Mouse (Mus musculus) left cerebral cortex, adult 9 months (tissue): Measurements from ENCODE around the gene Plcl2.
"Not testable (repeated sequence)": the region's sequence is repeated elsewhere in the genome, so short reads cannot be mapped to it uniquely, and the experiment has no call there.

Source experiments
- DNase-seq, 2 experiments: peaks; one replicate each; pipeline ENCODE4 v3.0.0; 2022; ENCODE audit warnings: low spot score in 2 of 2

Plcl2 gene

GRCm38 (mm10) chr17:50674580-50674979, 165.4 kb downstream of the Plcl2 start:
- DNase-seq, result no peak

GRCm38 (mm10) chr17:50675231-50675630, 166.0 kb downstream of the Plcl2 start:
- no peak for DNase-seq

GRCm38 (mm10) chr17:50677334-50677733, 168.1 kb downstream of the Plcl2 start:
- DNase-seq, result no peak

GRCm38 (mm10) chr17:50677978-50678712, 168.9 kb downstream of the Plcl2 start:
- no peak for DNase-seq

GRCm38 (mm10) chr17:50678748-50679147, 169.5 kb downstream of the Plcl2 start:
- no peak for DNase-seq

GRCm38 (mm10) chr17:50679613-50680534, 170.7 kb downstream of the Plcl2 start:
- DNase-seq, result peak in 1 of 2 experiments; percentile 2

GRCm38 (mm10) chr17:50682696-50683095, 173.5 kb downstream of the Plcl2 start:
- peak in 1 of 2 experiments; percentile 1 for DNase-seq

- peak in 1 of 2 experiments; percentile 2 for DNase-seq
Observed at GRCm38 (mm10) chr17:50684960-50685645, 175.9 kb downstream of the Plcl2 start.

GRCm38 (mm10) chr17:50687670-50688069, 178.5 kb downstream of the Plcl2 start:
- no peak for DNase-seq

- DNase-seq, result no peak
Observed at GRCm38 (mm10) chr17:50688135-50688534, 178.9 kb downstream of the Plcl2 start.

GRCm38 (mm10) chr17:50698410-50698809, 189.2 kb downstream of the Plcl2 start:
- DNase-seq, result not testable (repeated sequence)

GRCm38 (mm10) chr17:50710497-50711222, 201.5 kb downstream of the Plcl2 start:
- DNase-seq, result no peak

- DNase-seq, result no peak
Observed at GRCm38 (mm10) chr17:50717586-50717985, 208.4 kb downstream of the Plcl2 start.

- no peak for DNase-seq
Observed at GRCm38 (mm10) chr17:50724376-50724775, 215.2 kb downstream of the Plcl2 start.

- DNase-seq, result no peak
Observed at GRCm38 (mm10) chr17:50726265-50726664, 217.1 kb downstream of the Plcl2 start.

GRCm38 (mm10) chr17:50729031-50729430, 219.8 kb downstream of the Plcl2 start:
- DNase-seq, result no peak

GRCm38 (mm10) chr17:50729577-50729976, 220.4 kb downstream of the Plcl2 start:
- no peak for DNase-seq

- DNase-seq, result no peak
Observed at GRCm38 (mm10) chr17:50730896-50731295, 221.7 kb downstream of the Plcl2 start.

GRCm38 (mm10) chr17:50731876-50732275, 222.7 kb downstream of the Plcl2 start:
- no peak for DNase-seq

GRCm38 (mm10) chr17:50733390-50733789, 224.2 kb downstream of the Plcl2 start:
- no peak for DNase-seq

- no peak for DNase-seq
Observed at GRCm38 (mm10) chr17:50734781-50735180, 225.6 kb downstream of the Plcl2 start.
